Mouse (Mus musculus): ENCODE results near the gene Hypk.
A peak's percentile ranks its signal among the peaks of the same experiment; 100 is the strongest.

Gene Hypk

GRCm38 (mm10) chr2:121452990-121453389, at the start of gene Hypk:
Hypk (plus strand) TSS chr2:121453290.
- no peak for DNase-seq (ENCODE audit: low spot score)

GRCm38 (mm10) chr2:121403296-121403695, 49.8 kb upstream of the Hypk start:
- DNase-seq (ENCODE audit: low spot score) = no peak

- no peak for DNase-seq (ENCODE audit: low spot score)
Observed at GRCm38 (mm10) chr2:121408160-121408559, 44.9 kb upstream of the Hypk start.

GRCm38 (mm10) chr2:121412843-121413386, 40.2 kb upstream of the Hypk start:
- DNase-seq (ENCODE audit: low spot score) = no peak

GRCm38 (mm10) chr2:121413387-121414042, 39.6 kb upstream of the Hypk start, which contains the start of the genes Pdia3 and Catsper2:
Pdia3 (plus strand) TSS chr2:121413775.
Catsper2 (minus strand) TSS chr2:121413792.
- peak; percentile 89 for DNase-seq (ENCODE audit: low spot score)

- DNase-seq (ENCODE audit: low spot score) = peak; percentile 29
Observed at GRCm38 (mm10) chr2:121414139-121414685, 38.9 kb upstream of the Hypk start.

GRCm38 (mm10) chr2:121415103-121415502, 38.0 kb upstream of the Hypk start:
- no peak for DNase-seq (ENCODE audit: low spot score)

GRCm38 (mm10) chr2:121415591-121415990, 37.5 kb upstream of the Hypk start:
- no peak for DNase-seq (ENCODE audit: low spot score)

GRCm38 (mm10) chr2:121416356-121416755, 36.7 kb upstream of the Hypk start:
- no peak for DNase-seq (ENCODE audit: low spot score)

GRCm38 (mm10) chr2:121418476-121418875, 34.6 kb upstream of the Hypk start:
- no peak for DNase-seq (ENCODE audit: low spot score)

- no peak for DNase-seq (ENCODE audit: low spot score)
Observed at GRCm38 (mm10) chr2:121423166-121423565, 29.9 kb upstream of the Hypk start.

- DNase-seq (ENCODE audit: low spot score) = no peak
Observed at GRCm38 (mm10) chr2:121425890-121426289, 27.2 kb upstream of the Hypk start.

GRCm38 (mm10) chr2:121434854-121435253, 18.2 kb upstream of the Hypk start:
- DNase-seq (ENCODE audit: low spot score) = no peak

GRCm38 (mm10) chr2:121439746-121440145, 13.3 kb upstream of the Hypk start:
- no peak for DNase-seq (ENCODE audit: low spot score)

- DNase-seq (ENCODE audit: low spot score) = no peak
Observed at GRCm38 (mm10) chr2:121440834-121441605, 12.1 kb upstream of the Hypk start.

- DNase-seq (ENCODE audit: low spot score) = no peak
Observed at GRCm38 (mm10) chr2:121441800-121442199, 11.3 kb upstream of the Hypk start.

- no peak for DNase-seq (ENCODE audit: low spot score)
Observed at GRCm38 (mm10) chr2:121442259-121443067, 10.6 kb upstream of the Hypk start.

- no peak for DNase-seq (ENCODE audit: low spot score)
Observed at GRCm38 (mm10) chr2:121443068-121443349, 10.1 kb upstream of the Hypk start.

- DNase-seq (ENCODE audit: low spot score) = no peak
Observed at GRCm38 (mm10) chr2:121444178-121444577, 8.9 kb upstream of the Hypk start, which contains the start of gene Ell3. Ell3 (minus strand) TSS chr2:121444278.

GRCm38 (mm10) chr2:121445117-121445516, 8.0 kb upstream of the Hypk start:
- DNase-seq (ENCODE audit: low spot score) = no peak

- no peak for DNase-seq (ENCODE audit: low spot score)
Observed at GRCm38 (mm10) chr2:121446506-121446905, 6.6 kb upstream of the Hypk start.

- no peak for DNase-seq (ENCODE audit: low spot score)
Observed at GRCm38 (mm10) chr2:121447006-121447405, 6.1 kb upstream of the Hypk start.

Data from left cerebral cortex, adult 11 months (tissue).